Mouse (Mus musculus) hindlimb bud, embryonic 11.5 days (tissue): ENCODE results near the gene Zscan2.

Experiments
- DNase-seq: peaks from one replicate; pipeline ENCODE4 v3.0.0-alpha.2; 2012; ENCODE audit warnings: low read depth, low spot score; ENCODE audit errors: extremely low spot score

The Zscan2 gene

DNA sequence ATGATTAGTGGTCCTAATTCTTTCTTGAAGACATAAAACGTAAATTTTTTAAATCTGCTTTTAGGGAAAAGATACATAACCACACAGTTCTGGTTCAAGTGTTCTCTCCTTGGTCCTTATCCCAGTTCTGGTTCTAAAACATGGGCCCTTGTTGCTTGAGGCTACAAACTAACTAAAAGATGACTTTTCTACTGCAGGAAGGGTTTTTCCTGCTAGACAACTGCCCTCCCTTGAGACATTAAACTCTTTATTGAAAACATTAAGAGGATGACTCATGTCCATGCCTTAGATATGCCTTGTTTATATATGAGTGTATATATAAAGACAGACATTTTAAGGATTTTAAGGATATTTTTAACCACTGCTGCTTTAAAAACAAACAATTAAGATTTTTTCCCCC lies 17.5 kb upstream of the Zscan2 start:
- no peak for DNase-seq

DNA sequence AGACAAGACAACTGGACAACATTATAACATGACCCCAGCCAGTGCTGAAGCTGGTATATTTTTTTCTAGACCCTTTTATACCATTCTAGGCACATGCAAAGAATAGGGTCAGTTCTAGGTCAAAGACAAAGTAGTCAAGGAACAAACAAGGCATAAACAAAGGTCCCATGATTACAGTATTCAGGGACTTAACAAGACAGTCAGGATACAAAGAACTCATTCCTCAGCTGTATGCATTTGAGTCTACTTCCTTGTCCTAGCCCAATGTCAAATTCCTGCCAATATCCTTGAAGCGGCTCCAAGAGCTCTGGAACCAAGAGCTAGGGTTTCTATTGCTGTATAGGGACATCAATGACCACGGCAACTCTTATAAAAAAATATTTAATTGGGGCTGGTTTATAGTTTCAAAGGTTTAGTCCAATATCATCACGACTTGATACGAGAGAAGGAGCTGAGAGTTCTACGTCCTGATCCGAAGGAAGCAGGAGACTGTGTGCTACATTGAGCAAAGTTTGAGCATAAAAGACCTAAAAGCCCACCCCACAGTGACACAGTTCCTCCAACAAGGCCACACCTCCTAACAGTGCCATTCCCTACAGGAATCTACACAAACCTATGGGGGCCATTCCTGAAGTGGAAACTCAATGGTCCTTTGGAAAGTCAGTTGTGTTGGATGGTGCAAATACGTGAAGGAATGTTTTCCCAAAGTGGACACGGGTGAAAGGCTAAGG lies 16.6 kb upstream of the Zscan2 start:
- DNase-seq, result no peak

DNA sequence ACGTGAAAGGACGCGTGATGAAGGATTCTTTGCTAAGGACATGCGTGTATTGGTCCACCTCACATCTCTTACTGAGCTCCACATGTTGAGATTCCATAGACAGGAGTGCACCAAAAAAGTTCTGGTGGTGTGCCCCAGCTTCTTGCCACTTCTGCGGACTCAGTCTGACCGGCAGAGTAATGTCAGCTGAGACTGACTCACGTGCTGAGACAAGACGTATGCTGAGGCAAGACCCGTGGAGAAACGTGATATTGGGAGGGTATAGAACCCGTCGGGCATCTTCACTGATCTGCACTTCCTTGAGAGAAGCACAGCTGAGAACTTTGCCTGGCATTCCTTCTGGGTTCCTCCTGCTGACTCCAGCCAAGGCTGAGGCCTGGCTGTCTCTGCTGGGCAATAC lies 16.0 kb upstream of the Zscan2 start:
- no peak for DNase-seq

DNA sequence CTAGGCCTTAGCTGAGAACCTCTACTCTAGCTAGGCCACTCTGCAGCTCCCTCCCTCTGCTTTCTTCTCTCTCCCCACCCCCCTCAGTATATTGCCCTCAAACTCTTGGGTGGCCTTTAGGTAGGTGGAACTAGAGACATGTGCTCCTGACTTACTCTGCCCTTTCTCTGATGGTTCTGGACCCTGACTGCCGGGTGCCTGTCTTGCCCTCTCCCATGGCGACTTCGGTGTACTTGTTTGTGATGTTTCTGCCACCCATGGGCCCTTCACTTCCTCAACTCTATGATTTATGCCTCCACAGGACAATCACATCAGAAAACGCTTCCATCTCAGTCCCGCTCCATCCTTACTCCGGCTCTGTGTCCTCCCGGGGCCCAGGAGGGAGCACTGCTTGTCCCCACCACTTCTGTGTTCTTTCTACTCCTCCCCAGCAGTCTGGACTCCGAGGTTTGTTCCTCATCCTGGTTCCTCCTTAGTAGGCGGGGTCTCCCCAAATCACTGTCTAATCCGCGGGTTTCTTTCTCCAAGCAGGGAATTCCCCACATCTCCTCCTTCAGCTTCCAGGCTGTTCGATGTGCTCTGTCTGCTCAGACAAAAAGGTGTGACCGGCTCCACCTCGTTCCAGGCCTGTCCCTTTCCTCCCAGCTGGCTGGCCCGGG lies 15.0 kb upstream of the Zscan2 start:
- DNase-seq, result no peak

DNA sequence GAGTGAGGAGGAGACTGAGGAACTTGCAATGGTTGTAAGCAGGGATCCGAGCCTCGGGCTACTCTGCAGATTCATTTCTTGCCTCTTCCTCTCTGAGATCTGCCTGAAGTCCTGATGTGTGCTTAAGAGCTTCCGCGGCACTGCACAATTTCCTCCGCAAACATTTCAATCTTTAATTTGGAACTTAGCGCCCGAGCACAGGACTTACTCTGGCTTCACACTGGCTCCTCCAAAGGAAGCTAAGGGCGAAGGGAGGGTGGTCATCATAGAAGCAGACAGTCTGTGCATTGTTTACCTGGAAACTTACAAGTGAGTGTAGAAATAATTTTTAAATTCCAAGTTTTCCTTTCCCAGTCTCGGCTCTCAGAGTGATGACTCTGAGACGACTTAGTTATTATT lies 14.4 kb upstream of the Zscan2 start:
- DNase-seq, result no peak

DNA sequence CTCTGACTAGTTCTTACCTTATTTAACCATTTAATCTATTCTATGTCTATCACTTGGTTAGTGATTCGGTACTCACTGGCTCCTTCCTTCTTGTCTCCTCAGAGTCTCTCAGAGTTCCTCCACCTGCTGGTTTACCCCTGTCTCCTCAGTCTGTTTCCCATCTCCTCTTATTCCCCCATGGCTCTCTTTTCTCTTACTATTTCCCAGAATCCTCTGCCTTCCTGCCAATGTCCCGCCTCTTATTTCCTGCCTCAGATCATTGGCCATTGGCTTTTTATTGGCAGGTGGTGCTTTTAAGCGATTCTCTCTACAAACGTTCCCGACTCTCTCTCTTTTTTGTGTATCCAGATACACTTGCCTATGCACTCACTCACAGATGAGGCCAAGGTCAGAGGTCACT lies 14.0 kb upstream of the Zscan2 start:
- no peak for DNase-seq

DNA sequence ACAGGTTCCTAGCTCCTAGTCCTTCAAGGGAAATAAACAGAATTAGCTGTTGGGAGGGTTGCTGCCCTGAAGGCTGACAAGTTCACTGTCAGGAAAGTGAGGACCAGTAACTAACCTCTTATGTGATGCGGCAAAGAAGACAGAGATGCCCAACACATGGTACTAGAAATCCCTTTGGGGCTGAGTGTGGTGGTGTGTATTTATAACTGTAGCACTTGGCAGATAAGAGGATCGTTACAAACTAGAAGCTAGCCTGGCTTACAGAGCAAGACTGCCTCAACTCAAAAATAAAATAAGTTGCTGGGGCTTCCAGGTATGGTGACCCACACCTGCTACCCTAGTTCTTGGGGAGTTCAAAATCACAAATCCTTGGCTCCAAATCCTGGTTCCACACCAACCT lies 11.5 kb upstream of the Zscan2 start:
- DNase-seq, result no peak

DNA sequence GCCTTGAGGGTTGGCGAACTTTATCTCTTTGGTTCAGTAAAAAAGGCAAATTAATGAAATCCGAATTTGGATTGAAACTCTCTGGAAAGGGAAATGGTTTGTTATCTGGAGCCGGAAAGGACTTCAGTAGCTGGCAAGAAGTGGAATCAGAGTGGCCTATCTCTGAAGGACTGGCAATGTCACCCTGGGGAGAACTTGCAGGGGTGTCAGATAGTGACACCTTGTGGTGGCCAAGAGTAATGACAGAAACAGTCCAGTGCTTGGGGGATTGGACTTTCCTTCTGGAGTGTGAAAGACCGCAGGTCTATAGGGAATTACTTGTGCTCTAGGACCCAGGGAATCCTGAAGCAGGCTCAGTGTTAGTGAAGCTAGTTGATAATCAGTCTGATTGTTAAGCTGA lies 11.0 kb upstream of the Zscan2 start:
- DNase-seq, result peak; percentile 53

DNA sequence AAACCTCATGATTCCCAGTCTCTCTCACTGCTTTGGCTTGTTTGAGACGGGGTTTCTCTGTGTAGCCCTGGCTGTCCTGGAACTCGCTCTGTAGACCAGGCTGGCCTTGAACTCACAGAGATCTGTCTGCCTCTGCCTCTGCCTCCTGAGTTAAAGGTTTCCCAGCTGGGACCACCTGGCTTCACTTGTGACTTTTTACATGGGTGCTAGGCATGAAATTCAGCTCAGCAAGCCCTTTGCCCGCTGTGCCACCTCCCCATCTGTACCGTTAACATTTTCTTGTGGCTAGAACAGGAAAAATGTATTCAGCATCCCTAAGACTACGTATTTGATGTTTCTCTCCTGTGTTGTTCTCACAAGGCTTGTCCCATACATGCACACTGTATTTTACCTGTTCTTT lies 10.2 kb upstream of the Zscan2 start:
- no peak for DNase-seq

DNA sequence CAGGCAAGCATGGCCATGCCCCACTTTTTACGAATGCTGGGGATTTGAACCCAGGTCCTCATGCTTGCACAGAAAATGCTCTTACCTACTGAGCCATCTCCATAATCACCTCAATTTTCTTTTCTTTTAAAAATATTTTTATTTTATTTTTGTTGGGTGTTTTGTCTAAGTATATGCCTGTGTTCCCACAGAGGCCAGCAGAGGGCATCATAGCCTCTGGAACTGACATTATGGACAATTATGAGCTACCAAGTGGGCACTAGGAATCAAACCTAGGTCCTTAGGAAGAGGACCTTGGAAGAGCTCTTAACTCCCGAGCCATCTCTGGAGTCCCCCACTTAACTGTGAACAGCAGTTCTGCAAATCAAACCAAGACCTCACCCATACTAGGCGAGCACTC lies 7.5 kb upstream of the Zscan2 start:
- DNase-seq, result no peak

DNA sequence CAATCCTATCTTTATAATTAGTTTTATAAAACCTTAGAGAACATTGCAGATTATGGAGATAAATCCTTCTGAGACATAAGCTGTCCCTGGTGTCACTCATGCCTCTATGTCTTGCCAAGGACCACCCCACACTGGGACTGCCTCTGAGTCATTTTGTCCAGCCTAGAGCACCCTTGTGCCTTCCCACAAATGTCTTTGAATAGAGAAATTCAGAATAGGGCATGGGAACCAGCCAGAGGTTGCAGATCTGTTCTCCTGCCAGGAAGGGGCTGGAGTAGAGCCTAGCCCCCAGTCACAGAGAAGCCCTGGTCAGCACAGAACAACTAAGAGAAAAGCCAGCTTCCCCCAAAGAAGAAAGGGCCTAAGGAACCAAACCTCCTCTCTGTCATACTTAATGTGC lies 5.4 kb upstream of the Zscan2 start:
- no peak for DNase-seq

DNA sequence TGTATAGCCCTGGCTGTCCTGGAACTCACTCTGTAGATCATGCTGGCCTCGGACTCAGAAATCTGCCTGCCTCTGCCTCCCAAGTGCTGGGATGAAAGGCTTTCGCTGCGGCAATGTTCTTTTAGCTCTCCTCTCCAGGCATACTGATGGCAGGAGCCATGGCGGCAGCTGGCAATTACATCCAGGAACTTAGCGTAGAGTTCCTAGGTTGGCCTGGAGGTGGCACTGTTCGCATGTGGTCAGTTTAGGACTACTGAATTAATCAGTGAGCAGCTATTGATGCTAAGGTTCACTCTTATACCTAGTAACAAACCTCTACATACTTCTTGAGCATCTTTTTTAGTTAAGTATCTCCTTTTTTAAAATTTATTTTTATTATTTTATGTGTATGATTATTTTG lies 3.5 kb upstream of the Zscan2 start:
- DNase-seq, result peak; percentile 42

DNA sequence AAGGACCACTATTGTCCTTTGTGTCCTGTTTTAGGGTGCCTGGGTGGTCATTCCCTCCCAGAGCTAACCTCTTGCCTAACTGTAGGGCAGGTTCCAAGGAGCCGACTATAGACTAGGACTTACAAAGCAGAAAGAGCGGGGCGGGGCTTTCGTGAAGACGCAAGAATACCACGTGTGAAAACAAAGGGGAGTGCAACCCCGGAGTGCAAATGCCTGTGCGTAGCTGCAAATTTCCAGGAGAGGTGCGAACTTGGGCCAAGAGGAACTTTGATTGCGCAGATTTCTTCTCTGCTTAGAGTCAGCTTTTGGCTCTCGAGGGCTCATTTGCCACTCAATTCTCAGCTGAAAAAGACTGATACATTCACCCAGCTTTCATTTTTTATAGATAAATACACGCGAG lies 493 bp upstream of the Zscan2 start:
- peak; percentile 47 for DNase-seq

DNA sequence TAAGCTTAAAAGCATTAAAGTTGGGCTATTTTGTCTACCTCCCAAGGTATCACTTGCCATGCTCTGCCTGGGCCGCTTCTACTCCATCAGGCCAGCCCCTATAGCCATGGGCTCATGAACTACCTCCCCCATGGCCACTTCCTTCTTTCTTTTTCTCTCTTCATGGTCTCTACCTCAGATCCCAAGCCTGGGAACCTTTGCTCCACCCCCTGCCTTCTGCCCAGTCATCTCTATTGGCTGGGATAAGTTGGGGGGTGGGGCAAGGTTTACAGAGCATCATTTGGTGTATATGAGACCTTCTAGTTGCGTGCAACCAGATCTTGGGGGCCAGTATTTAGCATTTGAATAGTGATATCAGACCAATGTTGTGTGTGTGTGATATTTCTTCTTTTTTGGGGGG lies 1.8 kb downstream of the Zscan2 start:
- no peak for DNase-seq

DNA sequence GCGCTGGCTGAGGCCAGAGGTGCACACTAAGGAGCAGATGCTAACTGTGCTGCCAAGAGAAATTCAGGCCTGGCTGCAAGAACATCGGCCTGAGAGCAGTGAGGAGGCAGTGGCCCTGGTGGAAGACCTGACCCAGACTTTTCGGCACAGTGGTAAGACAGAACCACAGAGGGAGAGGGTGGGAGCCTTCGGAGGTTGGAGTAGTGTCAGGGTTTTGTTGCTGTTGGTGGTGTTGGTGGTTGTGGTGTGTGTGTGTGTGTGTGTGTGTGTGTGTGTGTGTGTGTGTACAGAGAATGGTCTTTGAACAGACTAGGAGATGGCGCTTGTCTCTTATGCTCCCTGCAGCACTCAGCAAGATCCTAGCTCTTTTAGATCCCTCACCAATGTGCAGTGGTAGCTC lies 2.8 kb downstream of the Zscan2 start:
- no peak for DNase-seq

DNA sequence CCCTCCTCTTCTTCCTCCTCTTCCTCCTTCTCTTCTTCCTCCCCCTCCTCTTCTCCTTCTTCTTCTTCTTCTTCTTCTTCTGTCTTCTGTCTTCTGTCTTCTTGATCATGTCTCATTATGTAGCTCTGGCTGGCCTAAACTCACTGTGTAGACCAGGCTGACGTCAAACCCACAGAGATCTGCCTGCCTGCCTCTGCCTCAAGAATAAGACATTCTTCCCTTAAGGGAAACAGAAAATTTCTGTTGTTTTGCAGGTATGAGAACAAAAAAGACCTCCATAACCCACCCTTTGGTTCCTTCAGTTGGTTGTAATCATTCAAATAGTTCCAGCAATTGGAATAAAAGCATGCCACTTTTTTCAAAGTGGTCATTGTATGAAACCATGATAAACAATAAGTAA lies 3.4 kb downstream of the Zscan2 start:
- DNase-seq, result no peak

DNA sequence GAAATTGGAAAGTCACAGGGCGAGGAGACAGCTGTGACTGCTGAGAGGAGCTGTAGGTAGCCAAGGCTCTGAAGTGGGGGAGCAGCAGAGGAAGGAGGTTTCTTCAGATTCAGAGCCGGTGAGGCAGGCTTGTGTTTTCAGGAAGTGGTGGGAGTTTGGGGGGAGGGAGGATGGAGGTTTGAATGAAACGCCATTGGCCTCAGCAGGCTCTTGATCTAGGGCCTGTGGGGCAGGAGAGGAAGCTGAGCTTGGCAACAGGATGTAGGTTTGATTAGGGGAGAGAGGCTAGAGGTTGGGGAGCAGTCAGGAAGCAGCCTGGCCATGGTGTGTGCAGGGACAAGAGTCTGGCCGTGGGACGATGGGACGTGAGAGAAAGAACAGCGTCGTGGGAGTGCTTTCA lies 4.1 kb downstream of the Zscan2 start:
- DNase-seq, result no peak

DNA sequence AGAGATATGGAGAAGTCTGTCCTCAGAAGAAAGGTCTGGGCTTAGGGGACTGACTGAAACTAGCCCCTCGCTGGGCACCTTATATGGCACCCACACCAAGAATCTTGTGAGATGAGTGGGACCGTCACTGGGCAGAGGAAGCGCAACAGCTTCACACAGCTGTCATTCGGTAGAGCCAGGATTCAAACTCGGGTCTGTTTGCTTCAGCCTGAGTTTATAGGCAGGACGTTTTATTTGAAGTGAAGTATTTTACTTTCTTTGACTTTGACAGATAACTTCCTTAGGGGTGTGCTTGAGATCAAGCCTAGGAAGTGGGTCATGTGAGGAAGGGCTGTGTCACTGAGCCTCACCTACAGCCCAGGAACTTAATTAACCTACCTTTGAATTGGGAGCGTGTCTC lies 4.8 kb downstream of the Zscan2 start:
- DNase-seq, result no peak

DNA sequence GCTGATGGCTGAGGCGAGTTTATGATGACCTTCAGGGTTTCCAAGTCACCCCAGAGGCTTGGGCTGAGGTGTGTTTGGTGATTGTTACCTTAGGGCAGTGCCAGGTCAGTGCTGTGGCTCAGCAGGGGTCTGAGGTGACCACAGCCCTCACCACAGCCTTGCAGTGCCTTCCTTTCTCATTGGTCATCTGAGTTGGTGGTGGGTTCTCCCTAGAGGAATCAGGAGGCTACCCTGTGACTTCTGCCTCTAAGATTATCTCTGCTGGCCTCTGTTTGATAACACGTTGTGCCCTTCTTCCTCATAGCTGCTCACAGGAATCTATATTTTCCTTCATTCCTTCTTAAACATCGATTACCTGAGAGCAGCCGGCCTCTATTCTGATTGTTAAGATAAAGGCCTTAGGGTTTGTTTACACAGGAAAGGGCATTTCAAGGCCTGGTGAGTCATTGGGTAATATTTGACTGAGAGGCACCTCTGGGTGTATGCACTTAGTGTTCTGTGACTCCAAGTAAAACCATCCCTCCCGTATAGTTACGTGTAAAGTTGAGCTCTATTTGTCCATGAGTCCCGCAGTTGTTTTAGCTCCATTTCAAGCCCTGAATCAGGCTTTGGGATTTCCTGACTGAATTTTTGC lies 5.9 kb downstream of the Zscan2 start:
- DNase-seq, result no peak

DNA sequence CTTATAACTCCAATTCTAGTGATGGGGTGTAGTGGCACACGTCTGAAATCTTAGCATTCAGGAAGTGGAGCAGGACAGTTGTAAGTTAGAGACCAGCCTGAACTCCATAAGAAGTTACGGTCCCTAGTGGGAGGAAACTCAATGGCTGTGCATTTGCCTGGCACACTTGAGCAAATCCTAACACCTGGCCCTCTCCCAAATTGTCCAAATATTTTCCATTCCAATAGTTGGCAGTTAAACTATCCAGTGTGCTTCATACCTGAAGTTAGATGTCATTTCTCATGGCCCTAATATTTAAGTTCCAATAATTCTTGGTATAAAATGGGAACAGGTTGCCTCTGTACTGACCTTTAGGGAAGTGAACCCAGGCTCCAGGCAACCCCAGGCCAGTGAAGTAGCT lies 8.0 kb downstream of the Zscan2 start:
- DNase-seq, result no peak

DNA sequence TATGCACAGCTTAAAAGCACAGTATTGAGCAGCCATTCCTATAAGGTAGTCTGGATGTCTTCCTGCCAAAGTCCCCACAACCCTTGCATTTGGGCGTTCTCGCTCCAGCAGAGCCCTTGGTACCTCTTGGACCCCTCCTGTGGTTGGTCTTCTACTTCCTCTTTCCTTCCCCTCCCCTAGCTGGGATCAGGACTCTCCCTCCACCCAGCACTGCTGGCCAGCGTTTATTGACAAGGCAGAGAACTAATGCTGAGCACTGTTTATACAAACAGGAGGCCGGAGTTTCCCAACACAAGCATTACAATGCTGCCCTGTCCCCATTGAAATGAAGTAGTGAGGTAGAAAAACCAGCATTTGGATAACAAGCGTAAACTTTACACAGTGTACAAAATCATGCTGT lies 12.3 kb downstream of the Zscan2 start:
- DNase-seq, result no peak

DNA sequence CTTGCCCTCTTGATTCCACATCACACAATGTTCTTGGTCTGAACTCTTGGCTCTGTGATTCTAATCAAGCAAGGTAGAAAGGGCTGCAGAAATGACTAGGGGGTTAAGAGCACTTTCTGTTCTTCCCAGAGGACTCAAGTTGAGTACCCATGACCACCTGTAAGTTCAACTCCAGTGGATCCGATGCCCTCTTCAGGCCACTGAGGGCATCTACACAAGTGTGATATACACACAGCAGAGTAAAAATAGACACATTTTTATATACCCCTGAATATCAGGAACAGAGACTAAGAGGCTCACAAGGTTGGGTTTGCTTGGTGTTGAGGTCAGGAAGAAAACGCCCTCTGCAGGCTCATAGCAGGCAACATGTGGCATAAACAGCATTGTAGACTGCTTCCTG lies 12.9 kb downstream of the Zscan2 start:
- DNase-seq, result no peak

DNA sequence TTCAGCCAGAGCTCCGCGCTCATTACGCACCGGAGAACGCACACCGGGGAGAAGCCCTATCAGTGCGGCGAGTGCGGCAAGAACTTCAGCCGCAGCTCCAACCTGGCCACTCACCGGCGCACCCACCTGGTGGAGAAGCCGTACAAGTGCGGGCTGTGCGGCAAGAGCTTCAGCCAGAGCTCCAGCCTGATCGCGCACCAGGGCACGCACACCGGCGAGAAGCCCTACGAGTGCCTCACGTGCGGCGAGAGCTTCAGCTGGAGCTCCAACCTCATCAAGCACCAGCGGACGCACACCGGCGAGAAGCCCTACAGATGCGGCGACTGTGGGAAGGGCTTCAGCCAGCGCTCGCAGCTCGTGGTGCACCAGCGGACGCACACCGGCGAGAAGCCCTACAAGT lies 15.0 kb downstream of the Zscan2 start:
- DNase-seq, result no peak
